Mouse (Mus musculus) gastrocnemius, postnatal 4 days (tissue): ENCODE measurements at regions not wholly inside any gene's neighbourhood (a gene's known extent, or its start where the extent isn't known, plus 50 kb on each side); places are given as distances from the start of the nearest gene placed in this dataset.

ENCODE experiments used
- DNase-seq, 2 experiments: peaks; one replicate each; pipeline ENCODE4 v3.0.0; 2021 to 2022; ENCODE audit warnings: low spot score in 2 of 2, mixed read lengths in 2 of 2

DNA sequence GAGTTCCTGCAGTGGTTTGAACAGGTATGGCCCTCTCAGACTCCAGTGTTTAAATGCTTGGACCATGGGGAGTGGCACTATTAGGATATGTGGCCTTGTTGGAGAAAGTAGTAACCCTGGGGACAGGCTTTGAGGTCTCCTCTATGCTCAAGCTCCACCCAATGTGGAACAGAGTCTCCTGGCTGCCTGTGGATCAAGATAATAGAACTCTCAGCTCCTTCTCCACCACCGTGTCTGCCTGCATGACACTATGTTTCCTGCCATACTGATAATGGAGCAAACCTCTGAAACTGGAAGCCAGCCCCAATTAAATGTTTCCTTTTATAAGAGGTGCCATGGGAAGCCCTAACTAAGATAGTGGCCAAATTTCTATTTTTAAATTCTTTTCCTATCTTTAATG is 252.2 kb downstream of the Sox4 start:
- no peak for DNase-seq

DNA sequence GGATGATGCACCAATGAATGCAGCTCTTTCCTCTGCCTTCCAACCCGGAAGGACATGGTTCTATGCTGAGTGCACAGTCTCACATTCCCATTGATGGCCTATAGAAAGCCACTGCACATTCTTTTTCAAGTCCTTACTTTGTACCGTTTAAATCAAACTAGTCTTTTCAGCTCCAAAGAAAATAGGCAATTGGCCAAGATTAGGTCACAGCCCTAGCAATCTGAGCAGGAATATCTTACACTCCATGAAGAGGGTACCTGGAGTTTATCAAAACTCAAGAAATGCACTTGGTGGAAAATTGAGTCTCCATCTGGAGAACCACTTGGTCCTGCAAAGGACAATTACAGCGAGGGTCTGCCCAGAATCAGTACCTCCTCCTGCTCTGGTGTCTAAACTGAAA is 253.4 kb downstream of the Sox4 start:
- no peak for DNase-seq

DNA sequence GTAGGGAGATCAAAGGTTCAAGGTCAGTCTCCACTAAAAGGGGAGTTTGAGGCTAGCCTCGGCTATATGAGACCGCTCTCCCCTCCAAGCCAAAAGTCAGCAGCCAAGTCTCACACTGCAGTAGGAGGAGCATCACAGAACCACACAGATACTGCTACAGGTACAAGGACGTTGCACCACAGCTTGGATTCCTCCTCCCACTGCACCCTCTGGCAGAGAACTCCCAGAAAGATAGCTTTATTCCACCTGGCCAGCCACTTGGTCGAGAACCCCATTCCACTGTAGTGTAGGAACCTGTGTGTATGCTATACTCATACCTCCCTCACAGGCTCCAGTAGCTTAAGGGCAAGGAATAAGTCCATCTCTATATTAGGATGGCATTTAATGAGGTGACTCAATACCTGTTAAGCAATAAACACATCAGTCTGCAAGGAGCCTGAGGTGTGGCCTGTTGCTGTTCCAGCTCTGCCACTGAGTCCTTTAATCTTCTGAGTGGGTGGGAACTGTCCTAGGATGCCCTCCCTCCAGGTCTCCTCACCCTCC is 254.0 kb downstream of the Sox4 start:
- no peak for DNase-seq

DNA sequence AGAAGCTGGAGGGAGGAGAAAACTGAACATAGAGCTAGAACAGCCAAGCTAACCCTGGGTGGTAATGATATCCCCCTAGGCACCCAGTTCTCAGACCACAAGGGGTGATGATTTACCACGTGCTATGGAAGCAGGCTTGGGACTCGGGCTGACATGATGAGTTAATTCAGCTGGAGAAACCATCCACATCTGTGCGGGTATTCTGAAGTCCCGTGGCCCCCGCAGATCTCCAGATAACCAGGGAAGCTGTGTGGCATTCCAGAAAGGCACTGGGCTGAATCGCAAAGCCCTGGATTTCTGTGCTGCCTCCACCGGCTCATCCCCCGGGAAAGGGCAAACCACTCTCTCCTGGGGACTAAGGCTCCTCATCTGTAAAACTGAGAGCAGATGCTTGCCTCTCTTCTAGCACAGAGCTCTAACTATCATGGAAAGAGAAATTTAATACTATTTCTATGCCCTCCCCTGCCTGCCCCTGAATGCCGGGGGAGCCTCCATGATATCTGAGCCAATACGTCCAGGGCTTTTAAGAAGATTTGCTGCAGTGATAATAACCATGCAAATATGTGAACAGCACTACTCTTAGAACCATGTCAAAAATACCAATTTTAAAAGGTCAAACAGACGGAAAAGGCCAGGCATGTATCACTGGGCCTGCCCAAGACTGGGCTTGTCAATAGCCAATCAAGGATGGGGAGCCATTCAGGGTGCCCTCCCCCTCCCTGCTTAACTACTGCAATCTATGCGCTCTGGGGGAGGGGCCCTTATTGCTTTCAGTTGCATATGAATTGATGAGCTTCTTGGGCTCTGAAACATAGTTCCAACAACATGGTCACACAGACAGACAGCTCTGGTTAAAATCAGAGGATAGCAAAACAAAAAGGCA is 255.5 kb downstream of the Sox4 start:
- DNase-seq = no peak

DNA sequence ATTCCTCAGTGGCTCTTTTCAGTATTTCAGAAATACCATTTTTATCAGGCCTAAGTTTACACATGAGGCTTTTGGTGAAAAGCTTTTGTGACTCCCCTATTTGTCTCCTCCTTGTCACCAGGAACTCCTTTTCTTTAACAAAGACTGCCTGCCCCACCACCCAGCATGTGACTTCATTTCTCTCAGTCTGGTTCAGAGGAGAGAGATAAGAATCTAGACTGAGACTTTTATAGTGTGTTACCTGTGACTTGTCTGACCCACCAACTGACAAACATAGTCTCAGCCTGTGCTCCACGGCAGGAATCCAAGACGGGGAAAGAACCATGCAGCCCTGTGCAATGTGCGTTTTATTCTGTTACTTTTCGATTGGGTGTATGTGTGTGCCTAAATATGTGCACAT is 260.4 kb downstream of the Sox4 start:
- no peak for DNase-seq

DNA sequence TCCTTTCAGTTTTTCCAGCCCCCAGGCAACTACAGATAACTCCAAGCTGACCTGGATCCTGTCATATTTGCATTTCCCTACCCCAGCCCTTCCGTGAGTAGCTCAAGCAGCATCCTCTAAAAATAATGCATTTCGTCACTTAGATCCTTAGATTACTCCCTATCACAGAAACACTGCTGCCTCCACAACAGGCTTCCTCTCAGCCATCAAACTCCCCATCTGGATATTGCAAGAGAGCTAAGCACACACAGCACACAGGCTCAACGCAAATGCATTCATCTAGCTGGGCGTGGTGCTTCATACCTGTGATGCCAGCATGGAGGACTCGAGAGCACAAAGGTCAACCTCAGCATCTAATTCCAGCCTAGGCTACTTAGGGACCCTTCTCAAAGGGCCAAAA is 260.9 kb downstream of the Sox4 start:
- no peak for DNase-seq

DNA sequence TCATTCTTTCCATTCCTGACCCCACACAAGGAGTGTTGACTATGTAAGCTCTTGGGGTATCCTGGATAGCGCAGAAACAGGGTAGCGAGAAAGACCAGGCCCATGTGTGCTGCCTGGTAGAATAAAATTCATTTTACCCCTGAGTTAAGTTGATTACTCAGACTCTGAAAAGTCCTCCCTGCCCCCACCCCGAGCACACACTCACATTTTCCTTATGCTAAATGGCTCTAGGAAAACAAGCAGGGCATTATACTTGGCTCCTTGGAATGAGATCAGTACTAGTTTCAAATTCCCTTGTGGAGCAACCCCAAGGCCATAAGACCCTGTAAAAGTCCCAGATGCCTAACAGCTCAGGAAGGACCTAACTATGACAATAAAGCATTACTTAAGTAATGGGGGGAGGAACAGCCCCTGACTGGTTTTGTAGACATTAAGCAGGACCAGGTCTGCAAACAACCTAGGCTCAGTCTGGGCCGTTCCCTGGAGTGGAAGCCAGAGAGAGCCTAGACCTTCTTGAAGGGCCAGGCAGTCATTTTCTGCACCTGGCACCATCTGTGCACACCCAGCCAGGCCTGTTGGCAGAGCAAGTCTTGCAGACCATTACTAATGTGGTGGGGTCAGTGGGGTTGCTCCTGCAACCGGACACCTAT is 262.9 kb downstream of the Sox4 start:
- DNase-seq = peak in 1 of 2 experiments; percentile 22

DNA sequence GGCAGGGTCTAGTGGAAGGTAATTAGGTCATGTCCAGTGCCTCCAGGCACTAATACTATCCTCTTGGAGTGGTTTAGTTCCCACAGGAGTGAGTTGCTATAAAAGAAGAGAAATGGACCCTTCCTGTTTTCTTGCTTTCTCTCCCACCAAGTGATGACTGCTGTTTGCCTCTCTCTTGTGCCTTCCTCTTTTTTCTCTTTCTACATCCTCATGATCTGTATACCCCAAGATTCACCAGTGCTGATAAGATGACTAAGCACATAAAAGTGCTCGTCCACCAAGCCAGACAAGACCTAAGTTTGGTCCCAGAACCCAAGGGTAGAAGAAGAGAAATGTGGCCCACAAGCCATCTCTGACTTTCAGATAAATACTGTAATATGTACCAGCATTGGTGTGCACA is 265.7 kb downstream of the Sox4 start:
- no peak for DNase-seq

DNA sequence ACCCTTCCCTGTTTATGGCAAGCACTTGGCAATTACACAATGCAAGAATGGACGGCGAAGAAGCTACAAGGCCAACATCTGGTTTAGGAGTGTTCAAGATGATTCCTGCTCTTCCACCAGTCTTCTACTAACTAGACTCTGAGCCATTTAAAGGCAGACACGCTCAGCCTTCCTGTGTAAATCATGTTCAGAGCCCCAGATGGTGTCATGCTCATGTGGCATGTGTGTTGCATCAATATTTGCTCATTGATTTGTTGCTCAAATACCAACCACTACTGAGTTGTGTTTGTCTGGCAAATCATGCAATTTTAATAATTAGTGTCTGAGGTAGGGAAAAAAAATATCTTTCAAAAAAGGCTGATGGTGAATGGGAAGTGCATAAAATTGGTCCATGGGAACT is 269.2 kb downstream of the Sox4 start:
- no peak for DNase-seq

DNA sequence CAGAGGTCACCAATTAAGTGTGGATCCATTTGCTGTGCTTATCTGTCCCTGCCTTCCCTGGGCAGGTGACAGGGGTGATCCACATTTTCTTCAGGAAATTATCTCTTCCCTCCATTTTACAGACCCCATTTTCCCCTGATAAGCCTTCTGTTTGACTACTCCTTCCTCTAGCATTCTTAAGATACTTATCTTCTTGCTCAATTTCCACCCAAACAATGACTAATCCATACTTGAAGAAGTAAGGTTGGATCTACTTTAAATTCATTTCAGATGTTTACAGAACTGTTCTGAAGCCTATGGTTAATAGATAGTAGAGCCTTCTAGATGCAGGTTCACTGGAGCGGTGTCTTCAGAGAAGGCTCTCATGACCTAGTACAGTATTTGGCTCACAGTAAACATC is 273.2 kb downstream of the Sox4 start:
- no peak for DNase-seq

DNA sequence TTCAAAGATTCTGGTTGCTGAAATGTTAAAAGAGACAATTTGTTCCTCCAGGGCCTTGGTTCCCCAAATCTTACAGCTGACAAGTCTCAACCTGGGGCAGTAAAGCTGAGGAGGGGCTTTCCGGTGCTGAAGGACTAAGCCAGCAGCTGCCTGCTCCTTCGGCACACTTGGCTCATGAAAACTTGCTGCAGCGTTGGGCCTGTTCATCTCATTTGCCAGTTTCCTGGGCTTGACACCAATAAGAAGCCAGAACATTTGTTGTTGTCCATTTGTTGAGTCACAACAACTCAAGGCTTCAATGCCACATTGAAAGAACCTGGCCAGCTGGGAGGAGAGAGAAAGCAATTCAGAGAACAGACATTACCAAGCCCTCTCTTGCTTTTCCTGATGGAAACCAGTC is 279.9 kb downstream of the Sox4 start:
- DNase-seq = no peak

DNA sequence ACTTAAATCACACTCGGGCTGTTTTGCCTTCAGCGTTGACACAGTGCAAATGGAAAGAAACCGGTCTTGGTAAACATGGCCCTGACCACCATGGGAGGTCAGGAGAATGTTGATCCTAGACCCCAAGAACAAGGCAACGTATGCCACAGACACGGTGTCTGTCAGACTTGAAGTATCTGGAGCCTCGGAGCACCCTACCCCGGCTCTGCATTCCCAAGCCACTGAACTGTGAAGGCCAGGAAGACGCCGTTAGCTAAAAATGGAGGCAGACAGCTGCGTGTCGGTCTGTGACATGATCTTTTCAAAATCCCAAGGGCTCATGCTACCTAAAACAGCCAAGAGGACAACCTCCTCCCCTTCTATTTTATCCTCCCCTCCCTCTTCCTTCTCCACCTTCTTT is 282.0 kb downstream of the Sox4 start:
- no peak for DNase-seq

DNA sequence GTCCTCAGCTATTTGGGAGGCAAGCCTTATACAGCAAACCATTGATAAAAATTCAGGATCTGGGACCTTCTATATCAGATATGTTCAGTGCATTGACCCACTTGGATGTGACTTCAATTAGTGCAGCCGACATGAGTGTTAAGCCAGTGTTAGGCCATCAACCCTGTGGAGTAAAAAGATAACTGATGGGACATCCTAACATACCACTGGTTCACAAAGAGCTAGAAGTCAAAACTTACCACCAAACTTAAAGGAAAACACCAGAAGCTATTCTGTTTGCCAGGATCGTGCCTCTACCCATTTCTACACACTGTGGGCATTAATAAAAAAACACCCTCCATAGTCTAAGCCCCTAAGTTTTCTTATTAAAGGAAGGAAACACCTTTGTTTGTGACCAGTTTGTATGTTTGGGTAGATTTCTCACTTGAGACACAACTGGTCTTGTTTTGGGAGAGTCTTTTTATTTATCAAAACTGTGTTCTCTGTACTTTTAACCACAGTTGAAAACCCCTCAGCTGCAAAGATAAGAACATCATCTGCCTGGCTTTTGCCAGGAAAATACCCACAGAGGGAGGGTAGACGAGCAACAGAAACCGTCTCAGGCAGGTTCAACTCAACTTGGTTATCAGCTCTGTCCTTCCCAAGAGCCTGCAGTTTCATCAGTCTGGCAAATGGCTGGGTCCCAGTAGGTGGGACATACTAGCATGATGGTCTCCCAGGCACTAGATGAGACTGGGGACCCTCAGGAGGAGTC is 283.5 kb downstream of the Sox4 start:
- no peak for DNase-seq

DNA sequence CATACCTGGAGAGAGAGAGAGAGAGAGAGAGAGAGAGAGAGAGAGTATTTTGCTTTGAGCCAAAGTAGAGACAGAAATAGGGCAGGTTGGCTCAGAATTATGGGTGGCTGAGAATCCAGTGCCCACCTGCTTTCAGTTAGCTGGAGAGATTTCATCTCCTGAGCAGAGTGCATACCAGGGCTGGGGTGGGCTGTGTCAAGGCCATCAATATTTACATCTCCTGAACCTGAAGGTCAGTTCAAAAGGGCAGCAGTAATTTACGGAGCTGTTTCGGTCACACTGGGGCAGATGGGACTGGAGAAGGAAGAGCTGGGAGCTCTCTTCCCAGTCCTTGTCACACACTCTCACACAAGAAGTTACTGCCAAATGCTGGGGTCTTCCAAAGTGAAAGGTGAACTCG is 286.7 kb downstream of the Sox4 start:
- no peak for DNase-seq

DNA sequence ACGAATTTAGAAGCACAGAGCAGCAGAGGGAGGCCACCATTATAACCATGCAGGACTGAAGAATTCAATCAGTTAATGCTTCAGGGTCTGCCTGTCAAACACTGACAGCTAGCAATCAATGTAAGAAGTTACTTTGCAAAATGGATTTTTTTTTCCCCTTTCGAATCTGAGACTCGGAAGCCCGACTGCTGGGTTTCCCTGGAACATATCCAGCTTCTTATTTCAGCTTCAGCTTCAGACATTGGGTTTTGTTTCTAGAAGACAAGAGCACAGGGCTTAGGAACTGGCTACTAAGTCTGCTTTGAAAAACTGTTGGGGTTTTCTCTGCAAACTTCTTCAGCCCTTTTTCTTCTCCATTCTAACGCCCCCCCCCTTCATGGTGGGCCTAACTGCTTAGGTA is 288.4 kb downstream of the Sox4 start:
- no peak for DNase-seq

DNA sequence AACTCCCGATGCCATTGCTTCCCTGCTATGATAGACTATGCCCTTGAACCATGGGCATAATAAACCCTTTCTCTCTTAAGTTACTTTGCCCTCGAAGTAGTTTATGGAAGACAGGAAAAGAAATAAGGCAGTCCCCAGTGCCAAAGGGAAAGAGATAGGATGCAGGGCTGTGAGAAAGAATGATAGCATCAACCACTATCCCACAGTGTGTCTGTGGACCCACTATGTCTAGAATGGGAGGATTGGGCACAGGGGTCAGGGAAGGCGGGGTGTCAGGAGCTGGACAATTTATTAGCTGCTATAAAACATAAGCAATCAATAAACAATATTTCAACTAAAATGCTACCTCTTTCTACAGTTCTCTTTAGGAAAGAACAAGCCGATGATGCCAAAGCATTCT is 288.8 kb downstream of the Sox4 start:
- DNase-seq = no peak

DNA sequence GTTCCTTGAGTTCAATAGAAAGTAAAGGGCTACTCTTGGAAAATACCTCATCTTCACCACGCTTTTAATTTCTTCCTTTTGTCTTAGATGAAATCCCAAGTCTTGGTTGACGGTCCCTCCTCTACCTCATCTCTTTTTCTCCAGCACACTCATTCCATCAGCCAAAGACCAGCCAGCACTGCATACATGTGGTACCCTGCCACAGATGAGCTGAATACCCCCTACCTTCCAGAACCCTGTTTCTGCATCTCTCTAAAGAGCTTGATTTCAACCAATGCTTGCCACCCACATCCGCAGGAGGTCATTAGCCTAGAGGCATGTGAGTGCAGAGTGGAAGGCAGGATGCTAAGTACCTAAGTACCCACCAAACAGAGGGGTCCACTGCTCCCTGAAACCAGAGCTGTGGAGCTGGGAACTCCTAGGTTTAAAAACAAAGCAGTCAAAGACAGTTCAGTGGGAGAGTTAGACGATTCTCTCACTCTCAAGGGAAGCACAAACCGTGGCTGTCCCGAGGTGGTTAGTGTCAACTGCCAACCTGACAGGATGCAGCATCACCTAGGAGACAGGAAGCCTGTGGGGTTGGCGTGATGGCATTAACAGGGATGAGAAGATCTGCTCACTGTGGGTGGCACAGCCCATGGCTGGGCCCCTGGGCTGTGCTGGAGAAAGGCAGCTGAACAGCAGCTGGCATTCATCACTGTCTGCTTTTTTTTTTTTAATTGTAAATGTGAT is 289.4 kb downstream of the Sox4 start:
- DNase-seq = no peak

DNA sequence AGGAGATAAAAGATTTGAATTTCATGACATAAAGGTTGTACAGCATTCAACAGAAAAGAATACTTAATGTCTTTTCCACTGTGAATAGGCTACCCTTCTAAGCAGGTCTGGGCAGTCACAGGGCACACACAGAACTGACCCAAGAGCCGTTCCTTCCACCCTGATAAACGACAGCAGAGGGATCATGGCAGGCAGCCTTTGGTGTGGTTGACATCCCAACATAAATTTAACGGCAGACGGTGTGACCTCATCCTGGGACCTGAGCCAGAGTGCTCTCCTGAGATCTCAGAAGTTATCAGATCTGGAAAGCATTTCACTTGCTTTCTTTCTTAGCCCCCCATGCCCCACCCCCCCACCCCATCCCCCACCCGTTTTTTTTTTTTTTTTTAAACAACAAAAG is 290.1 kb downstream of the Sox4 start:
- DNase-seq = peak in 1 of 2 experiments; percentile 43

DNA sequence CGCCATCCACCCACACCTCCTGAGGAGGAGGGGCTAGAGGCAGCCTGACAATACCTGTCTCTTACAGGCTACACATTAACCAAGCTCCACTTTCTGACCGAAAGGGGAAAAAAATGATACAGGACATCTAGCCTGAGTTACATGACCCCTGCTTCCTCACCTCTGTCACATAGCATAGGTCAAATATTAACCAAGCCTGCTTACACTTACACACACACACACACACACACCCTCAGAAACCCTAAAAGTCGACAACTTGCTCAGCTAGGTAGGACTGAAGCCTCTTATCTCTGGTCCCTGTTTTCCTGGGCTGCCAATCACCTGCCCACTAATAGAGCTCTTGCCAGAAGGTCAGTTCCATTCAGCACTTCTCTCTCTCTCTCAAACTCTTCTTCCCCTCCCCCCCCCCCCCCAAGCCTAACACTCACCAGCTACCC is 291.2 kb downstream of the Sox4 start:
- no peak for DNase-seq

DNA sequence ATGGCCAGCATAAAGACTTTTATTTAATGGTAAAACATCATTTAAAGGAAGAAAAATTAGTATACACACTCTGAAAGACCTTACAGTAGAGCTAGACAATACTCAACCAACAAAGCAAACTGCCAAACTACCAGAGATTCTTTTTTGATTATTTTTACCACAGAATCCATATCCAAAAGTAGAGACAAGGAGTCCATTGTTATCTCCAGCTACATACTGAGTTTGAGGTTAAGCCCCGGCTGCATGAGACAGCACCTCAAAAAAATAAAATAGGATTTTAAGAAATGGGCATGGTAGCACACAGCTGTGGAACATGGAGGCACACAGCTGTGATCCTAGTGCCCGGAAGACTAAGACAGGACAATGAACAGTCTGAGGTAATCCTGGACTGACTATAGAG is 293.4 kb downstream of the Sox4 start:
- no peak for DNase-seq

DNA sequence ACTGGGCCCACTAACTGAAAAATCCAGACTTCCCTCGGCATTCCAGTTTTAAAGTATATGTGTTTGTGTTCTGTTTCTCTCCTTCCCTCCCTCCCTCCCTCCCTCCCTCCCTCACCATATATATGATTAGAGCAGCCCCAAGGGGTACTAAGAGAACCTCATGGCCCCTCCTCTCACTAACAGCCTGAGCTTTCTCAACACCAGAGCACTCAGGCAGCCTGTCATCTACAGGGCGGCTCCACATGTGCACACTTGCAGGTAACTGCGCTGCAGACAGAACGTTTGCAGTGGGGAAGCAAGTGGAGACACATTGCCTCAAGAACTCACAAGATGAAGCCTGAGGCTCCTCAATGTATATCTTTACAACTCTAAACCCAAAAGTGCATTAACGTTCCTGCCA is 294.9 kb downstream of the Sox4 start:
- no peak for DNase-seq
